Mouse (Mus musculus) hindbrain, embryonic 13.5 days (tissue): ENCODE data around the gene Acer3. TPM values are rescaled to one million over a fixed set of nuclear protein-coding genes. Genes with fewer than 3 reads are reported as not detected.

ENCODE experiments used
- ATAC-seq: fragments of 200-750 bp; cut with Nextera tagmentation; 2 replicates; pipeline ENCODE4 v1.8.0; 2017; ENCODE audit warnings: moderate TSS enrichment; ENCODE audit not compliant: low FRiP score
- H3K27ac ChIP-seq: fragments of 300-500 bp; sonication (generic); 2 replicates; pipeline ENCODE4 v1.5.1; 2015; ENCODE audit warnings: inconsistent platforms, mild to moderate bottlenecking, moderate library complexity
- H3K27me3 ChIP-seq: fragments of 300-500 bp; sonication (generic); 2 replicates; pipeline ENCODE4 v1.6.1; 2015; ENCODE audit warnings: mild to moderate bottlenecking, inconsistent platforms
- H3K36me3 ChIP-seq: fragments of 300-500 bp; sonication (generic); 2 replicates; pipeline ENCODE4 v1.6.1; 2015; ENCODE audit warnings: mild to moderate bottlenecking, inconsistent platforms
- H3K4me1 ChIP-seq: fragments of 300-500 bp; sonication (generic); replicated peaks from 2 replicates; pipeline ENCODE4 v1.6.1; 2015; ENCODE audit warnings: inconsistent platforms
- H3K4me2 ChIP-seq: fragments of 300-500 bp; sonication (generic); 2 replicates; pipeline ENCODE4 v1.6.1; 2015; ENCODE audit warnings: inconsistent platforms, mild to moderate bottlenecking, moderate library complexity
- H3K4me3 ChIP-seq: fragments of 300-500 bp; sonication (generic); 2 replicates; pipeline ENCODE4 v1.5.1; 2015; ENCODE audit warnings: mild to moderate bottlenecking, inconsistent platforms
- H3K9ac ChIP-seq: fragments of 300-500 bp; sonication (generic); 2 replicates; pipeline ENCODE4 v1.6.1; 2015; ENCODE audit warnings: mild to moderate bottlenecking, inconsistent platforms
- H3K9me3 ChIP-seq: fragments of 300-500 bp; sonication (generic); 2 replicates; pipeline ENCODE4 v1.6.1; 2016; ENCODE audit warnings: inconsistent platforms
- WGBS: fragments of 180-500 bp; shearing (Covaris S2); methylation state at CpG from one replicate; pipeline ENCODE4 v1.1.7; 2015; 5-methylcytosine and 5-hydroxymethylcytosine counted together
- polyA plus RNA-seq: library from polyadenylated mRNA; unstranded; fragments of >200 nt; fragmentation: Nextera tagmentation; extraction: Ambion mirVana; gene quantifications from 2 replicates; pipeline ENCODE4 v1.2.1, GENCODE M21; 2015

The Acer3 gene
- polyA plus RNA-seq, 1 experiment from 2014 or later = 18.3 TPM

DNA sequence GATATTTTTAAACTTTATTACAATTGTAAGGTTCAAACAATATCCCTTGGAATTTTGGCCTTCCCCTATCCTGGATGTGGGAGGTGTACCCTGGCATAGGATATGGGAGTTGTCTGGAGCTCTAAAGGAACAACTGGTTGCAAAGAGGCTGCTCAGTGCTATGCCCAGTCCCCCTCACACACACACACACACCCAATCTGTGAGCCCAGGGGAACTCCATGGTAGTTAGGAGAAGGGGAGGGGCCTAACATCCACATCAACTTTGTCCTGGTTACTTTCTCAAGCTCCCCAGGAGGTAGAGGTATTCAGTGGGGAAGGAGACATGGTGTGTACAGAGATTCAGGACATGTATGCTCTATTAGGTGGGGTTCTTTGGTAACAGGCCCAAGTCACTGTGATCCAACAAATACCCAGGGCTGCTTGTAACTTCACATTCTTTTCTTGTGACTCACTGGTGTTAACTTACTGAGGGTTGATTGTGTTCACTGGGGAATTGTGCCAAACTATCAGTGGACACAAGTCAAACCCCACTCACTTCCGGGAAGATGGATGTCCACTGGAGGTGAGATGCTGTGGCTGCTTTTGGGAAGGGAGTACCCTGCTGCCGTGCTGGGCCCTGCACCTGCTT is 9.5 kb upstream of the Acer3 start:
- WGBS = 76% methylated on average over 2 of the region's 2 CpGs
- no peak for ATAC-seq
- H3K9ac ChIP-seq = no peak overlapping the region
- H3K4me1 ChIP-seq = 0 out of 2 replicates have a peak, but pooled peaks cover 4% of the 10 kb centered on the region
- H3K9me3 ChIP-seq = no peaks in the 10 kb centered on the region
- H3K36me3 ChIP-seq = no peaks in the 10 kb centered on the region
- H3K4me2 ChIP-seq = no peak overlapping the region
- no peak overlapping the region for H3K27ac ChIP-seq
- no peak overlapping the region for H3K4me3 ChIP-seq
- H3K27me3 ChIP-seq = no peaks in the 10 kb centered on the region

GRCm38 (mm10) chr7:98329651-98330374 is 8.8 kb upstream of the Acer3 start:
- no peak overlapping the region for H3K27ac ChIP-seq
- no peaks in the 10 kb centered on the region for H3K9me3 ChIP-seq
- H3K4me2 ChIP-seq = no peak overlapping the region
- H3K9ac ChIP-seq = no peak overlapping the region
- H3K36me3 ChIP-seq = no peaks in the 10 kb centered on the region
- H3K4me1 ChIP-seq = 0 out of 2 replicates have a peak, but pooled peaks cover 4% of the 10 kb centered on the region
- ATAC-seq = no peak
- no peak overlapping the region for H3K4me3 ChIP-seq
- no peaks in the 10 kb centered on the region for H3K27me3 ChIP-seq
- 74% methylated on average over 7 of the region's 7 CpGs for WGBS

DNA sequence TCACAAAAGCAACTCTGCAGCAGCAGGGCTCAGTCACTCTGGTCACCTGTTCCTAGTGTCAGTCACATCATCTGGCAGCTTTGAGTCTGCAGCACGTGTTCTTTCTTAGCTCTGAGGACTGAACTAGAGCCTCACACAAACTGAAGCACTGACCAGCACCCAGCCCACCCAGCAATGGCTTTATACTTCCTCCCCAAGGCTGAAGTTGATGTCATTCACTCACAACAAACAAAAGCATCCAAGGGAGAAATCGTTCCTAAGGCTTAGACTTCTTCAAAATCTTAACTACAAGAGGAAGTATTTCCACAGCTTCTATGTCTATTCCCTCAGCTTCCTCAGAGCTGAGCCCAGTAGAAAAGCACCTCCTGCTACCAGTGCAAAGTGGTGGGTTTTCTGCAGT is 7.3 kb upstream of the Acer3 start:
- Histone ChIP-seq H3K4me1 (peaks cover 14% of the 10 kb centered on the region), H3K4me2 (no peak overlapping the region), H3K36me3 (no peaks in the 10 kb centered on the region), H3K4me3 (no peak overlapping the region), H3K9ac (no peak overlapping the region), H3K27ac (no peak overlapping the region), H3K27me3 (no peaks in the 10 kb centered on the region), H3K9me3 (no peaks in the 10 kb centered on the region)
- ATAC-seq = no peak
- 57% methylated on average over 2 of the region's 2 CpGs for WGBS

DNA sequence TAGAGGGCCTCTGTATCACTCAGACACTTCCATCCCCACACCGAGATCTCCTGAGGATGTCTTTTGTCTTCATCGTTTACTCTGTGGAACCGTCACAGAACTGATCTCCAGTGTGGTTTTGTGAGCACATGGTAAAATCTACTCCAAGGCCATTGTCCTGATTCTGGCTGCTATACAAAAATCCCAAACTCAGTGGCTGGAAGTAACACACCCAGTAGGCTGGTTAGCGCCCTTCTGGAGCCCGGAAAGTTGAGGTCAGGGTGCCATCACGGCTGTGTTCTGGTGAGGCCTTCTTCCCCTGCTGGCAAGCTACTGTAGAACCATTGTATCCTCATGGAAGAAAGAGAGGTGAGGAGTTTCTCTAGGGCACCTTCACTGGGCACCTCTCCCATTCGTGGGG is 5.0 kb upstream of the Acer3 start:
- Histone ChIP-seq H3K4me3 (no peak overlapping the region), H3K9me3 (no peaks in the 10 kb centered on the region), H3K27me3 (0 out of 2 replicates have a peak, but pooled peaks cover 3% of the 10 kb centered on the region), H3K36me3 (no peaks in the 10 kb centered on the region), H3K4me1 (peaks cover 14% of the 10 kb centered on the region), H3K27ac (no peak overlapping the region), H3K9ac (no peak overlapping the region), H3K4me2 (no peak overlapping the region)
- 85% methylated on average over 7 of the region's 7 CpGs for WGBS
- no peak for ATAC-seq

DNA sequence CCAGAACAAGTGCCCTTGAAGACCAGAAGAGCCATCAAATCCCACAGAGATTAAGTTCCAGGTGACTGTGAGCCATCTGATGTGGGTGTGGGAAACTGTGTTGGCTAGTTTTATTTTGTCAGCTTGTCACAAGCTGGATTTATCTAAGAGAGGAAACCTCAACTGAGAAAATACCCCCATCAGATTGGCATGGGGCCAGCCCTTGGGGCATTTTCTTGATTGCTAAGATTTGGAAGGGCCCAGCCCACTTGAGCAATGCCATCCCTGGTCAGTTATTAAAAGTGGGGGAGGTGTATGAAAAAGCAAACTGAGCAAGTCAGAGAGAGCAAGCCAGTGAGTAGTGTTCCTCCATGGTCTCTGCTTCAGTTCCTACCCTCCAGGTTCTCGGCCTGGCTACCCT is 3.2 kb upstream of the Acer3 start:
- WGBS = 75% methylated on average over 1 of the region's 1 CpGs
- Histone ChIP-seq H3K4me3 (no peak overlapping the region), H3K4me1 (peaks cover 14% of the 10 kb centered on the region), H3K27ac (no peak overlapping the region), H3K27me3 (0 out of 2 replicates have a peak, but pooled peaks cover 3% of the 10 kb centered on the region), H3K9ac (no peak overlapping the region), H3K36me3 (no peaks in the 10 kb centered on the region), H3K9me3 (no peaks in the 10 kb centered on the region), H3K4me2 (no peak overlapping the region)
- ATAC-seq = no peak

GRCm38 (mm10) chr7:98323288-98324019 is 2.4 kb upstream of the Acer3 start:
- ATAC-seq = peak; percentile 84
- H3K27me3 ChIP-seq = 0 out of 2 replicates have a peak, but pooled peaks cover 3% of the 10 kb centered on the region
- peak overlapping the region; percentile 36; the same call in 1 of the 2 replicates for H3K27ac ChIP-seq
- H3K9me3 ChIP-seq = no peaks in the 10 kb centered on the region
- H3K9ac ChIP-seq = no peak overlapping the region
- H3K36me3 ChIP-seq = no peaks in the 10 kb centered on the region
- 22% methylated on average over 5 of the region's 5 CpGs for WGBS
- H3K4me3 ChIP-seq = no peak overlapping the region
- no peak overlapping the region for H3K4me2 ChIP-seq
- peaks cover 14% of the 10 kb centered on the region for H3K4me1 ChIP-seq

DNA sequence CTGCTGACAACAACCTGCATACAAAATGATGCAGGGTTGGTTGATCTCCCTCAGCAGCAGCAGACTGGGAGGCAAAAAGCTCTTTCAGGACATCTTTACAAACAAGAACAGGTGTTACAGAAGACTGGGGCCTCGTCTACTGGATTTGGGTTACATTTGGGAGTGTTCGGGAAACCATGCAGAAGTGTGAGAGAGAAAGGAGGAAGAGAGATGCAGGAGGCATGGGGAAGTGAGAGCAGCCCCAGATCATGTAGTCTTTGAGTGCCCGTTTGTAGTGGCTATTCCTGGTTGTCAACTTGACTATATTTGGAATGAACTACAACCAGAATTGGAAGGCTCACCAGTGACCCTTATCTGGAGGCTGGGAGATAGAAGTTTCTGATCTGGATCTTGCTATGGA is 1.4 kb upstream of the Acer3 start:
- Histone ChIP-seq H3K36me3 (no peaks in the 10 kb centered on the region), H3K4me2 (no peak overlapping the region), H3K4me1 (peaks cover 14% of the 10 kb centered on the region), H3K4me3 (no peak overlapping the region), H3K27me3 (0 out of 2 replicates have a peak, but pooled peaks cover 3% of the 10 kb centered on the region), H3K9me3 (no peaks in the 10 kb centered on the region), H3K27ac (no peak overlapping the region), H3K9ac (no peak overlapping the region)
- 84% methylated on average over 3 of the region's 3 CpGs for WGBS
- no peak for ATAC-seq

DNA sequence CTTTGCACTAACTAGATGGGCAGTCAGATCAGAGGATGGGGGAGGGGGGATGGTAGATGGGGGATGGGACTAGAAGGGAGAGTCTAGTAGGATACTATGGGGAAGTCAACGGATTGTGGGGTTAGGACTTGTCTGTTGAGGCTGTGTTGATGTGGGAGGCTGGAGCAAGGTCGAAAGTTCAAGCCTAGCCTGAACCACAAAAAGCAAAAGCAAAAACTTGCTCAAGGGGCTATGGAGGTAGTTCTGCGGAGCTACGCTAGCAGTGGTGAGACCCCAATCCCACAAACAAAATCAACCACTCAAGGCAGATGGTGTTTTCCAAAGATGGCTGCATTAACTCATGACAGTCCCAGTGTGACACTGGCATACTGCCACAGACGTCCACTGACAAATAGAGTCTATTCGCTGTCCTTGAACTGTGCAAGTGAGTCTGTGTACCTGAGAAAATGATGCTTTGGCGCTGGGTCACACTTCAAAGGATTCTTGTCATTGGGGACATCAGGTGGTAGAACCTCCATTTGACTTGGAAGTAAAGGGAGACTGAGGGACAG is 927 bp downstream of the Acer3 start:
- Histone ChIP-seq H3K27ac (no peak overlapping the region), H3K9ac (no peak overlapping the region), H3K27me3 (0 out of 2 replicates have a peak, but pooled peaks cover 3% of the 10 kb centered on the region), H3K4me1 (peaks cover 14% of the 10 kb centered on the region), H3K4me3 (no peak overlapping the region), H3K36me3 (no peaks in the 10 kb centered on the region), H3K9me3 (no peaks in the 10 kb centered on the region), H3K4me2 (no peak overlapping the region)
- WGBS = 85% methylated on average over 7 of the region's 7 CpGs
- ATAC-seq = no peak

GRCm38 (mm10) chr7:98316568-98316967 is 4.4 kb downstream of the Acer3 start:
- Histone ChIP-seq H3K36me3 (no peaks in the 10 kb centered on the region), H3K9ac (no peak overlapping the region), H3K4me3 (no peak overlapping the region), H3K27ac (no peak overlapping the region), H3K9me3 (no peaks in the 10 kb centered on the region), H3K4me1 (no peaks in the 10 kb centered on the region), H3K27me3 (peaks cover 3% of the 10 kb centered on the region; the same call in 1 of the 2 replicates), H3K4me2 (no peak overlapping the region)
- WGBS = 38% methylated on average over 2 of the region's 2 CpGs
- no peak for ATAC-seq

GRCm38 (mm10) chr7:98315087-98315486 is 5.9 kb downstream of the Acer3 start:
- Histone ChIP-seq H3K9ac (no peak overlapping the region), H3K4me2 (no peak overlapping the region), H3K36me3 (no peaks in the 10 kb centered on the region), H3K4me1 (no peaks in the 10 kb centered on the region), H3K27ac (no peak overlapping the region), H3K27me3 (peaks cover 3% of the 10 kb centered on the region; the same call in 1 of the 2 replicates), H3K4me3 (no peak overlapping the region), H3K9me3 (no peaks in the 10 kb centered on the region)
- no peak for ATAC-seq
- 86% methylated on average over 2 of the region's 2 CpGs for WGBS

DNA sequence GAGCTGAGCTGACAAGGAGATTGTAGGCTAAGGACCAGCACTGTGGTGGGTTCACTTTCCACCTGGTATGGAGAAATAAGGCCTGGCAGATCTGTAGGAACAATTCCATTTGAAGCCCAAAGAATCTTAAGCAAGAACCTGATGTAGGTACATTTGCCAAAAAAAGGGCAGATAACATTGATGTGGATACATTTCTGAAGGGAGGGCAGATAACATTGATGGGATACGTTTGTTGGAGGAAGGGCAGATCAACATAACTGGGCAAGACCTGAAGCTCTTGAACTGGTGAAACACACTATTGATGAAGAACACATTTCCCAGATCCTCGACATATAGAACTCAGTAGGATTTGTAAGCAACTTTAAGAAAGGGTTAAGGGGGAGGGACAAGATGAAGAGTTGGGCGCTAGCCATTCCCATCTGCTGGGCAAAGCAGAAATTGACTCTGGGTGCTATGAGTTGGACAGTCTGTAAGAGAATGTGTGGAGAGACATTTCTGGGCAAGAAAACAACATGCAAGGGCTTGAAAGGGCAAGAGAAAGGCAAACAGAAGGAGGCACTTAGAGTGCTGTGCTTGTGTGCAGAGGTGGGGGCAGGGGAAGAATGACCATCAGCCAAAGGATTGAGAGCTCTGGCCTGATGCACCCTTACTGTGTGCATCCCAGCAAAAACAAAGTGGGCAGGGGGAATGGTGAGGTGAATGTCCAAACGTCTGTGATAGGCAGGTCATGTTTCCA is 8.7 kb downstream of the Acer3 start:
- no peaks in the 10 kb centered on the region for H3K36me3 ChIP-seq
- 77% methylated on average over 4 of the region's 4 CpGs for WGBS
- no peak overlapping the region for H3K4me2 ChIP-seq
- H3K4me1 ChIP-seq = peaks cover 14% of the 10 kb centered on the region
- no peak overlapping the region for H3K4me3 ChIP-seq
- no peaks in the 10 kb centered on the region for H3K9me3 ChIP-seq
- H3K27me3 ChIP-seq = peaks cover 3% of the 10 kb centered on the region; the same call in 1 of the 2 replicates
- H3K9ac ChIP-seq = no peak overlapping the region
- no peak for ATAC-seq
- H3K27ac ChIP-seq = no peak overlapping the region
